Mouse (Mus musculus) lung, embryonic 15.5 days (tissue): ENCODE measurements at regions not wholly inside any gene's neighbourhood (a gene's known extent, or its start where the extent isn't known, plus 50 kb on each side); places are given as distances from the start of the nearest gene placed in this dataset.

Source experiments
- ATAC-seq: fragments of 200-750 bp; cut with Nextera tagmentation; 2 replicates; pipeline ENCODE4 v1.8.0; 2017; ENCODE audit warnings: moderate number of reproducible peaks, borderline replicate concordance; ENCODE audit not compliant: low FRiP score, low TSS enrichment; ENCODE audit errors: extremely low read depth
- H3K27ac ChIP-seq: fragments of 300-500 bp; sonication (generic); 2 replicates; pipeline ENCODE4 v1.5.1; 2015; ENCODE audit warnings: moderate library complexity, mild to moderate bottlenecking, inconsistent platforms
- H3K27me3 ChIP-seq: fragments of 300-500 bp; sonication (generic); 2 replicates; pipeline ENCODE4 v1.6.1; 2015; ENCODE audit warnings: inconsistent platforms
- H3K36me3 ChIP-seq: fragments of 300-500 bp; sonication (generic); 2 replicates; pipeline ENCODE4 v1.6.1; 2015; ENCODE audit warnings: inconsistent platforms
- H3K4me1 ChIP-seq: fragments of 300-500 bp; sonication (generic); 2 replicates; pipeline ENCODE4 v1.6.1; 2015; ENCODE audit warnings: inconsistent platforms
- H3K4me2 ChIP-seq: fragments of 300-500 bp; sonication (generic); 2 replicates; pipeline ENCODE4 v1.6.1; 2015; ENCODE audit warnings: inconsistent platforms, mild to moderate bottlenecking, moderate library complexity
- H3K4me3 ChIP-seq: fragments of 300-500 bp; sonication (generic); 2 replicates; pipeline ENCODE4 v1.5.1; 2015; ENCODE audit warnings: mild to moderate bottlenecking, inconsistent platforms
- H3K9ac ChIP-seq: fragments of 300-500 bp; sonication (generic); 2 replicates; pipeline ENCODE4 v1.6.1; 2015; ENCODE audit warnings: inconsistent platforms
- H3K9me3 ChIP-seq: fragments of 300-500 bp; sonication (generic); 2 replicates; pipeline ENCODE4 v1.6.1; 2016; ENCODE audit warnings: inconsistent platforms
- WGBS: fragments of 180-500 bp; shearing (Covaris S2); methylation state at CpG from one replicate; pipeline ENCODE4 v1.1.7; 2015; 5-methylcytosine and 5-hydroxymethylcytosine counted together

DNA sequence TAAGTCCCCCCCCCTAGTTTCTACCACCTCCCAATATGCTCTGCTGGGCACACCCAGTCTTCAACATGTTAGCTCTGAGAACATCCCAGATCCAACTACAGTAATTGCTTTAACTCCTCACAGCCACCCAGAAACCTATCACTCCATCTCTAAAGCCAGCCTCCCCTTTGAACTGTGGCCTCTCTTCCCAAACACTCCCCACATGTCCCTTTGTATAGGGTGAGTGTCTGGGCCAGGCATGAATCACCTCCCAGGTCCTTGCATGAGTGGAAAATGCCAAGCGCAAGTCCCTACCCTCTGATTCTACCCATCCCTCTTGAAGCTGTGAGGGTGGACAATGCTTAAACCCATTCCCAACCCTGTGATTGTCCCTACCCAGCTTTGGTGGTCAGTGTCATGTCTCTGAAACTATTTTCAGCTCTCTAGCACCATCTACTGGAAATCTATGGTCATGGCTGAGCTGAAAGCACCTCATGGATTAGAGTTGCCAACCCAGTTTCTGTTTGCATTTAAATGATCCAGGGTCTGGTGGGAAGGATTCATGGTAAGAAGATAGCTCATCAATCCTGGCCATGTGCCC lies 162.6 kb upstream of the Nckap5 start:
- Histone ChIP-seq H3K4me2 (no peak overlapping the region), H3K9ac (no peak overlapping the region), H3K36me3 (no peaks in the 10 kb centered on the region), H3K27me3 (no peaks in the 10 kb centered on the region), H3K4me1 (no peaks in the 10 kb centered on the region), H3K9me3 (no peaks in the 10 kb centered on the region), H3K27ac (no peak overlapping the region), H3K4me3 (no peak overlapping the region)
- peak; percentile 35; the same call in 1 of the 2 replicates for ATAC-seq
- WGBS: 69% methylated on average over 1 of the region's 1 CpGs

DNA sequence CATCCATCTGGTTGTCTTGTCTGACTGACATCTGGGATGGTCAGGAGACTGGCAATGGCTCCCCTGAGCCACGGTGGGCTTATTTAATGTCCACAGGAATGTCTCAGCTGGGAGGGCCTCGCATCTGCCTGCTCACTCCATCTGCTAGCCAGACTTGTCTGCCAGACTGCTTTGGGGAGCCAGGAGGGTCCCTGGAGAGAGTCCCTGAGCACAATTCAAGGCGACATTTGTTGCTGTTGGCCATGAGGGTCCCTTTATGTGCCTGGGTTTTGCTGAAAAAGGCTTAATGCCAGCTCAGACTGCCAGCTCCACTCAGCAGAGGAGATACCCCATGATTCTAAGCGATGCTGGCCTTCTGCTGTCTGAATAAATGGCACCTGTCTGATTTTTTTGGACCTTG lies 161.8 kb upstream of the Nckap5 start:
- H3K4me3 ChIP-seq: no peak overlapping the region
- 54% methylated on average over 4 of the region's 4 CpGs for WGBS
- no peak overlapping the region for H3K9ac ChIP-seq
- ATAC-seq: no peak
- no peaks in the 10 kb centered on the region for H3K4me1 ChIP-seq
- H3K9me3 ChIP-seq: no peaks in the 10 kb centered on the region
- no peaks in the 10 kb centered on the region for H3K36me3 ChIP-seq
- no peaks in the 10 kb centered on the region for H3K27me3 ChIP-seq
- no peak overlapping the region for H3K4me2 ChIP-seq
- H3K27ac ChIP-seq: no peak overlapping the region

DNA sequence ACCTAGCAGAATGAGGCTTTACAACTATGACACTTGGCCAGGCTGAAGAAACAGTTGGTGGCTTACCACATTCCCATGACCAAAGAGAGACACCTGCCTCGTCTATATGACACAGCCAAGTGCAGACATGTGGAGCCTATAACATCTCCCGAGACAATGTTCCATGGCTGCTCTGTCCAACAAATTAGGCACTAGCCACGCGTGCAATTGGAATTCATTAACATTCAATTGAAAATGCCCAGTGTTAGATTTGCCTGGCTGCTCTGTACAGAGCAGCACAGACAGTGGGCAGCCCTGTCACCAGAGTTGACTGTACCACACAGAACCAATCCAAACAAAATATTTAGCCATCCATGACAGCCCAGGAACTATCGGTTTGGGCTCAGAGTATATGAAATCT lies 152.2 kb upstream of the Nckap5 start:
- Histone ChIP-seq H3K4me2 (no peak overlapping the region), H3K4me1 (no peaks in the 10 kb centered on the region), H3K27ac (no peak overlapping the region), H3K27me3 (no peaks in the 10 kb centered on the region), H3K4me3 (no peak overlapping the region), H3K9ac (no peak overlapping the region), H3K9me3 (no peaks in the 10 kb centered on the region), H3K36me3 (no peaks in the 10 kb centered on the region)
- whole genome bisulfite sequencing: 80% methylated on average over 5 of the region's 5 CpGs
- no peak for ATAC-seq

DNA sequence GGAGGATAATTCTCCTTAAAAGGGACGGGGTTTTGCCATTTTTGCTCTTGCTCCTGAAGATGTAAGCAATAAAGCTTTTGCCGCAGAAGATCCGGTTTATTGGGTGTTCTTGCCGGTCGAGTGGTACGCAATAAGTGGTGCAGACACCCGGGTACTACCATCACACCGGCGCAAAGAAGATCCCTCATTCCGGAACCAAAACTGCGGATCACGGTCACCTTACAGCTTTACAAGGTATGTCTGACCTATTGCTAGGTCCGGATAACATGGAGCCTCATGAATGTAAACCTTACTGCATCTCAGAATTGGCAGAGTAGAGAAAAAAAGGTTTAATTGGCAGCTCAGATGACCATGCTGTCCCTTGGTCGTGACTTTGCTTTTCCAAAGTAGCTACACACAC lies 149.7 kb upstream of the Nckap5 start:
- Histone ChIP-seq H3K36me3 (no peaks in the 10 kb centered on the region), H3K4me1 (no peaks in the 10 kb centered on the region), H3K9me3 (no peaks in the 10 kb centered on the region), H3K9ac (no peak overlapping the region), H3K4me3 (no peak overlapping the region), H3K27ac (no peak overlapping the region), H3K4me2 (no peak overlapping the region), H3K27me3 (no peaks in the 10 kb centered on the region)
- 94% methylated on average over 14 of the region's 14 CpGs for WGBS
- ATAC-seq: no peak

DNA sequence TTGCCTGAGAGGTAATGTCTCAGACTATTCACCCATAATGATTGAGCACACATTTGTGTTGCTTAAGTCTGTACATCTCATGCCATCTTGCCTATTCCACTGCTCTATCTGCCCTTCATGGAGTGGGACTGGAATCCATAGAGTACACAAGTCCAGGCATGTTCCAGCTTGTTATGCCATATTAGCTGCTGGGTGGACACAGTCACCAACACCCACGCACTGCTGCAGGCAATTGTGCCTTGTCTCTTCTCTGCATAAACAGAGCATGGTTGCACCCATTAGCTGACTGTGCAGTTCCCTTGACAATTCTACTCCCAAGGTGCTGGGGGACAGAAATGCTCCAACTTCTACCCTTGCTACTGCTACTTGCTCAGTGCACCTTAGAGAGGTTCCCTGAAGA lies 143.3 kb upstream of the Nckap5 start:
- Histone ChIP-seq H3K27me3 (no peaks in the 10 kb centered on the region), H3K4me3 (no peak overlapping the region), H3K36me3 (no peaks in the 10 kb centered on the region), H3K9me3 (no peaks in the 10 kb centered on the region), H3K9ac (no peak overlapping the region), H3K4me2 (no peak overlapping the region), H3K4me1 (no peaks in the 10 kb centered on the region), H3K27ac (no peak overlapping the region)
- WGBS: 69% methylated on average over 1 of the region's 1 CpGs
- ATAC-seq: no peak

DNA sequence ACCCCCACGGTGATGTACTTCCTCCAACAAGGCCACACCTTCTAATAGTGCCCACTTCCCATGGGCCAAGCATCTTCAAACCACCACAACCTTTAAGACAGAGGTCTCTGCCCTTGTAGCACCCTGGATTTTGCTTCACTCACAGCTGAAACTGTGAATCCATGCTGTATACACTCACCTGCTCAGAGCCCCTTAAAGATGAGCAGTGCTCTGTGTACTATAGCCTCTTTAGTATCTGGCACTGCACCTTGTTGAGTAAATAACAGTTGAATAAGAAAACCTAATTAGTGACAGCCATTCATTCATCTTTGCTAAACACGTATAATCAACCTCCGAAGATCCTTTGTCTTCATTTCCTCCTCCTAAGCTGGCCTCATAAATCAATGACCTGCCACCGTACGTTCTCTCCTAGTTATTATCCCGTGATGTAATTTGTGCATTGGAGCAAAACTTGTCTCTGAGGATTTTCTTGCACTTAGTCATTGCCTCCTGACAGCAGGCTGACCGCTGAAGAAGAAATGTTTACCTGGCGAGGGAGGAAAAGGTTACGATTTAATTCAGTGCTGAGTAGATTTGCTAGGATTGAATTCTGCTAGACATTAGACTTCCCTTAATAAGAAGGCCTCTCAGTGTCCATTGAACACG lies 141.3 kb upstream of the Nckap5 start:
- Histone ChIP-seq H3K9me3 (no peaks in the 10 kb centered on the region), H3K9ac (no peak overlapping the region), H3K4me3 (no peak overlapping the region), H3K27me3 (no peaks in the 10 kb centered on the region), H3K36me3 (no peaks in the 10 kb centered on the region), H3K4me1 (no peaks in the 10 kb centered on the region), H3K27ac (no peak overlapping the region), H3K4me2 (no peak overlapping the region)
- ATAC-seq: no peak
- 50% methylated on average over 10 of the region's 10 CpGs for WGBS

DNA sequence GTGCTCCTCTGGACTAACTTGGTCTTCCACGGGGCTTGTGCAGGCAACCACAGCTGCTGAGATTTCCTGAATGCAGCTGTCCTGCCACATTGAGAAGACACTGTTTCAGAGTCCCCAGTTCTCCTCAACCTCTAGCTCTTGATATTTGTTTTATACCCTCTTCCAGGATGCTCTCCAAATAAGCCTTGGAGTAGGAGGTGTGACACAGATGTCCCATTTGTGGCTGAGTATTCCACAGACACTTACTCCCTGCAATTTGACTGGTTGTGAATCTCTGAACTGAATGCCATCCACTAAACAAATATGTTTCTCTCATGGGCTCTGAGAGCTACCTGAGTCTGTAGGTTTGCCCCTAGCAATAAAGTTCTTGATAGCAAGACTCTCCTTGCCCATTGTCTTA lies 140.5 kb upstream of the Nckap5 start:
- Histone ChIP-seq H3K4me3 (no peak overlapping the region), H3K9ac (no peak overlapping the region), H3K4me1 (no peaks in the 10 kb centered on the region), H3K36me3 (no peaks in the 10 kb centered on the region), H3K4me2 (no peak overlapping the region), H3K9me3 (no peaks in the 10 kb centered on the region), H3K27ac (no peak overlapping the region), H3K27me3 (no peaks in the 10 kb centered on the region)
- ATAC-seq: no peak
- 68% methylated on average over 1 of the region's 1 CpGs for WGBS

DNA sequence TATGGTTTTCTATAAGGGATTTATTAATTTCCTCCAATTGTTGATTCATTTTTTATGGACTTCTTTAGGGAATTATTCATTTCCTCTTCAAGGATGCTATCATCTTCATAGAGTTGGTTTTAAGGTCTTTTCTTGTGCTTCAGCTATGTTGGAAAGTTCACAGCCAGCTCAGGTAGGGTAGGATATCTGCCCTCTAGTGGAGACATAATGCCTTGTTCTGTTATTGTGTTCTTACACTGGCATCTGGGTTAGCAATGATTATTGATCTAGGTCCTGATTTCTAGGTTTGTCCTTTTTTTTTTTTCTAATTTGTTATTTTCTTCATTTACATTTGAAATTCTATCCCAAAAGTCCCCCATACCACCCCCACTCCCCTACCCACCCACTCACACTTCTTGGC lies 135.8 kb upstream of the Nckap5 start:
- no peak for ATAC-seq
- Histone ChIP-seq H3K27ac (no peak overlapping the region), H3K4me2 (no peak overlapping the region), H3K36me3 (no peaks in the 10 kb centered on the region), H3K9me3 (no peaks in the 10 kb centered on the region), H3K4me3 (no peak overlapping the region), H3K4me1 (no peaks in the 10 kb centered on the region), H3K27me3 (no peaks in the 10 kb centered on the region), H3K9ac (no peak overlapping the region)

DNA sequence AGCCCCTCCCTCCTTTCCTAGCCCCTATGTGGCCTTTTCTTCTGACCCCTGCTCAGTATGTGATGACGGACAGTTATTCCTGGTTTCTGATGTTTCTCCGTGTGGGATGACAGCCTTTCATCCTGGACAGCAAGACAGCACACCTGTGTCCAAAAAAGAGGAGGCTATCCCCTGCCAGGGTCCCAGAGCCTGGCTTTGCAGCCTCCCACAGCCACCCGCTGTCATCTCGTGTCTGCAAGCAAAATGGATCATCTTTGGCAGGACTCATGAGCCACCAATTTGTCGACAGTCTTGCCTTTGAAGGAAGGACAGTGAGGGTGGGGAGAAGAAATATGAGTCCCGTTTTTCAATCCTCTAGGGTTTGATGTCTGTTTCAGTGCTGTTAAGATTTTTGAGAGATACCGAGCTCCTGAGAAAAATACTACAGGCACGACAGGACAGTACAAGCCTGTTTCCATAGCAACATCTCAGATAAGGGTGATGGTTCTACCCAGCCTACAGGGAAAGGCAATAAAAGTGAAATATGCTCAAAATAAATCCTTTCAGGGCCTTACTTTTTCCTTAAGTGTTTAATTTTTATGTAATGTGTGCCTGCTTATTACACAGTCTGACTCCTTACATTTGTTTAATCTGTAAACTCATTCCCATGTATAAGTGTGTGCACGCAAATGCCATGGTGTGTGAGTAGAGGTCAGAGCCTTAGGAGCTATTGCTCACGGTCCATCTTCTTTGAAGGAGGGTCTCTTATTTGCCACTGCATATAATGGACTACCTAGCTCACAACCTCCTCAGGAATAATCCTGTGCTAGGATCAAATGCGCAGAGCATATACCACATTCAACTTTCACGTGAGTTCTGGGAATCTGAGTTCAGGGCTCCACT lies 125.5 kb upstream of the Nckap5 start:
- ATAC-seq: no peak
- no peaks in the 10 kb centered on the region for H3K4me1 ChIP-seq
- no peaks in the 10 kb centered on the region for H3K27me3 ChIP-seq
- H3K27ac ChIP-seq: no peak overlapping the region
- H3K9ac ChIP-seq: no peak overlapping the region
- H3K36me3 ChIP-seq: no peaks in the 10 kb centered on the region
- WGBS: 47% methylated on average over 12 of the region's 12 CpGs
- no peak overlapping the region for H3K4me3 ChIP-seq
- no peak overlapping the region for H3K4me2 ChIP-seq
- H3K9me3 ChIP-seq: no peaks in the 10 kb centered on the region

DNA sequence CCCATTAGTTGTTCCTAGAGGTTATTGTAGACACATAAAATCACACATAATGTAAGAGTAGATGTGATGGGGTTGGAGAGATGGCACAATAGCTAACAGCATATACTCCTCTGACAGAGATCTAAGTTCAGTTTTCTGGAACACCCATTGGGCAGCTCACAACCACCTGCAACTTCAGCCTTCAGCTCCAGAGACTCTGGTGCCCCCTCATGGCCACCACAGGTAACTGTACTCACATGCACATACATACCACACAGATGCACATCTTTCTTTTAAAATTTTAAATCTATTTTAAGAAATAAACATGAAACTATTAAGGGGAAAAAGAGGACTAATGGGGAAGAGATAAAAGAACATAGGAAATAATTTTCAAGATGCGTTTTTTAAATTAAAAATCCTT lies 117.3 kb upstream of the Nckap5 start:
- 86% methylated on average over 1 of the region's 1 CpGs for WGBS
- no peak for ATAC-seq

DNA sequence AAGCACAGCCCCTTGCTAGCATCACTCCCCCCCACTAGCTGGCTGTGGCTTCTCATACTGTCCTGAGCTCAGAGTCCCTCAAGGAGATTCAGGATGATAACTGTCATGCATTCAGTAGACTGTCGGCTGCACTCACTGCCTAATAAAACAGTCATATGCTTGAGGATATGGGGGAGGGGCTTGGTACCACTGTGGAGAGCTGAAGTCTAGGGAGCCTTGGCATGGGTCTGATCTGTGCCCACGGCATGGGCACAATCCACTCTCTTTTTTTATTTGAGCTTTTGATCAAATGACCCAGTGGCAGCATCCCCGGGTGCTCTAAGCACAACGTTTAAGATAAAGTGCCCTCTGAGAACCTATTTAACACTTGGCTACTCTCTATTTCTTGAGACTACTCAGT lies 102.1 kb upstream of the Nckap5 start:
- H3K4me3 ChIP-seq: no peak overlapping the region
- H3K9ac ChIP-seq: no peak overlapping the region
- peaks cover 26% of the 10 kb centered on the region for H3K4me1 ChIP-seq
- no peaks in the 10 kb centered on the region for H3K9me3 ChIP-seq
- H3K27ac ChIP-seq: no peak overlapping the region
- WGBS: 64% methylated on average over 4 of the region's 4 CpGs
- H3K27me3 ChIP-seq: no peaks in the 10 kb centered on the region
- no peaks in the 10 kb centered on the region for H3K36me3 ChIP-seq
- ATAC-seq: no peak
- no peak overlapping the region for H3K4me2 ChIP-seq

More for the DNA sequence above, 117.3 kb upstream of the Nckap5 start:
- no peaks in the 10 kb centered on the region; the same call in 1 of the 2 replicates for H3K9me3 ChIP-seq
- H3K27me3 ChIP-seq: no peaks in the 10 kb centered on the region
- H3K4me1 ChIP-seq: no peaks in the 10 kb centered on the region
- H3K9ac ChIP-seq: no peak overlapping the region
- H3K4me2 ChIP-seq: no peak overlapping the region
- H3K36me3 ChIP-seq: no peaks in the 10 kb centered on the region
- H3K27ac ChIP-seq: no peak overlapping the region
- no peak overlapping the region for H3K4me3 ChIP-seq

DNA sequence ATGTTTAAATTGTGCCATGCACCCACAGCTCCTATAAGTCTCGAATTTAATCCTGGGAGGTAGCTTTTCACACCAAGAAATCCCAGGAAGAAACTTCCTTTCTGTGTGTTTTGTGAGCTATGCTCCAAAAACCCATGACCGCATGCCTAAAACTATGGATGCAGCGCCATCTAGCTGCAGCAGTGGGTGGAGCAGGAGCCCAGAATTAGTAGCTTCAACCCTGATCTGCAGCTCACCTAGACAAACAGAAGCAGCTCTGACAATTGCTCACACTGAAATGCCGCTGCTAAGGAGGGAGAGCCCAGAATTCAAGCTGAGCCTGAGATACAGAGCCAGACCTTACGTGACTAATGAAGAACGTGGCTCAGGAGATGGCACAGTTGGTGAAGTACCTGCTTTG lies 101.2 kb upstream of the Nckap5 start:
- Histone ChIP-seq H3K9me3 (no peaks in the 10 kb centered on the region), H3K27ac (no peak overlapping the region), H3K4me2 (no peak overlapping the region), H3K9ac (no peak overlapping the region), H3K36me3 (no peaks in the 10 kb centered on the region), H3K4me1 (peaks cover 28% of the 10 kb centered on the region), H3K4me3 (no peak overlapping the region), H3K27me3 (no peaks in the 10 kb centered on the region)
- WGBS: 2% methylated on average over 6 of the region's 6 CpGs
- no peak for ATAC-seq
